Mouse (Mus musculus) kidney, postnatal 10 days (tissue): Measurements from ENCODE around the gene Extl2.

ENCODE experiments used
- DNase-seq: peaks from one replicate; pipeline ENCODE4 v3.0.0; 2021; ENCODE audit warnings: mixed read lengths

The Extl2 gene

GRCm38 (mm10) chr3:116006978-116007940 lies at the start of gene Extl2, which contains the start of gene Slc30a7:
Extl2 (plus strand) TSS chr3:116007462.
Slc30a7 (minus strand) TSS chr3:116007406.
- DNase-seq = peak; percentile 92

GRCm38 (mm10) chr3:115961311-115962027 lies 45.8 kb upstream of the Extl2 start:
- no peak for DNase-seq

- no peak for DNase-seq
These were observed 45.2 kb upstream of the Extl2 start for GRCm38 (mm10) chr3:115962028-115962415.

- DNase-seq = no peak
These were observed 43.7 kb upstream of the Extl2 start for GRCm38 (mm10) chr3:115963597-115963996.

- DNase-seq = no peak
These were observed 43.2 kb upstream of the Extl2 start for GRCm38 (mm10) chr3:115964071-115964470.

- no peak for DNase-seq
These were observed 38.3 kb upstream of the Extl2 start for GRCm38 (mm10) chr3:115968745-115969530.

- DNase-seq = no peak
These were observed 36.0 kb upstream of the Extl2 start for GRCm38 (mm10) chr3:115971045-115971785.

GRCm38 (mm10) chr3:115971891-115972646 lies 35.2 kb upstream of the Extl2 start:
- DNase-seq = no peak

GRCm38 (mm10) chr3:115974228-115974627 lies 33.0 kb upstream of the Extl2 start:
- no peak for DNase-seq

- DNase-seq = no peak
These were observed 32.3 kb upstream of the Extl2 start for GRCm38 (mm10) chr3:115974995-115975394.

GRCm38 (mm10) chr3:115979000-115979399 lies 28.3 kb upstream of the Extl2 start:
- DNase-seq = no peak

- no peak for DNase-seq
These were observed 24.0 kb upstream of the Extl2 start for GRCm38 (mm10) chr3:115983217-115983616.

- DNase-seq = no peak
These were observed 22.6 kb upstream of the Extl2 start for GRCm38 (mm10) chr3:115984653-115985052.

GRCm38 (mm10) chr3:115985183-115985892 lies 21.9 kb upstream of the Extl2 start:
- DNase-seq = peak; percentile 50

GRCm38 (mm10) chr3:115992103-115992502 lies 15.2 kb upstream of the Extl2 start:
- DNase-seq = peak; percentile 43

- DNase-seq = no peak
These were observed 14.7 kb upstream of the Extl2 start for GRCm38 (mm10) chr3:115992588-115992987.

GRCm38 (mm10) chr3:115993025-115993424 lies 14.2 kb upstream of the Extl2 start:
- peak; percentile 39 for DNase-seq

GRCm38 (mm10) chr3:115996929-115997328 lies 10.3 kb upstream of the Extl2 start:
- no peak for DNase-seq

GRCm38 (mm10) chr3:116006284-116006977 lies 831 bp upstream of the Extl2 start:
- peak; percentile 36 for DNase-seq

- DNase-seq = peak; percentile 85
These were observed 729 bp downstream of the Extl2 start for GRCm38 (mm10) chr3:116007941-116008440.
